Comparison of ENCODE assay signal across 10 mouse cellular contexts in genomic region chr7:116644902-116645650, GRCm38 (mm10).
DNase-seq lines count a peak whose midpoint lies in the region; TF ChIP-seq lines count a peak whose summit lies in the region.
"Had no signal": no experiment of that assay in that cellular context is flagged by ENCODE, and none has a peak within 500 bp of the region (broad histone marks: within the 10 kb centered on the region; RNA-seq: fewer than 3 reads in every experiment).

No protein-coding gene starts in this region.

- peak; percentile 14 to 60 for DNase-seq in heart, adult 18-20 months
- no peak for DNase-seq in heart, postnatal 25 days (ENCODE audit: low spot score)
- peak; percentile 70 for DNase-seq in ES-E14 (ENCODE audit: low read depth, low spot score)
- peak; percentile 35 for DNase-seq in c-Kit-positive CD71-negative TER-119-negative erythroid progenitor cells, embryonic 14.5 days (ENCODE audit: low read depth)
- peak; percentile 5 for DNase-seq in heart, adult 9 months (ENCODE audit: low spot score in 2 of 2)
- DNase-seq in layer of hippocampus, adult 9-11 months, result peak; percentile 37
- DNase-seq in mesoderm, embryonic 11.5 days (ENCODE audit: low read depth, low spot score), result peak; percentile 77
- DNase-seq in testis, postnatal 14 days (ENCODE audit: low spot score), result peak; percentile 12

- H3K4me3 ChIP-seq in ES-E14 (ENCODE audit: insufficient read depth in 1 of 2, low read depth in 1 of 2, low read length in 2 of 2, poor library complexity in 1 of 2, severe bottlenecking in 1 of 2), result no peak overlapping the region
- H3K4me3 ChIP-seq: embryonic facial prominence, embryonic 13.5 days; midbrain, embryonic 12.5 days had no signal

- no peaks in the 10 kb centered on the region for H3K9me3 ChIP-seq in ES-E14 (ENCODE audit: control insufficient read depth, insufficient read depth, low read depth, low read length)
- H3K9me3 ChIP-seq: embryonic facial prominence, embryonic 13.5 days; midbrain, embryonic 12.5 days had no signal

- no peaks in the 10 kb centered on the region for H3K36me3 ChIP-seq in ES-E14 (ENCODE audit: control insufficient read depth, insufficient read depth, low read length, poor library complexity, severe bottlenecking)
- H3K36me3 ChIP-seq: embryonic facial prominence, embryonic 13.5 days; midbrain, embryonic 12.5 days had no signal

- no peak overlapping the region for H3K9ac ChIP-seq in ES-E14 (ENCODE audit: insufficient read depth, low read depth, low read length, poor library complexity, severe bottlenecking)
- H3K9ac ChIP-seq: embryonic facial prominence, embryonic 13.5 days; midbrain, embryonic 12.5 days had no signal

- intact Hi-C loops in heart, postnatal 25 days (cut with DNase I), result loop anchor here (1.0 to 10.0 kb wide), 4 partner anchors 729 to 1457 kb away; no protein-coding TSS in a partner anchor

- in situ Hi-C loops in ES-E14 (cut with MboI; ENCODE audit: low sequenced_read_pairs in 2 of 2, unreplicated experiment in 2 of 2), result no loop called here

- no peaks in the 10 kb centered on the region for H3K4me1 ChIP-seq in ES-E14 (ENCODE audit: control insufficient read depth in 2 of 2, insufficient read depth in 2 of 2, low read length in 2 of 2, poor library complexity in 1 of 2)
- H3K4me1 ChIP-seq: embryonic facial prominence, embryonic 13.5 days; midbrain, embryonic 12.5 days had no signal

- H3K27ac ChIP-seq in ES-E14 (ENCODE audit: insufficient read depth, low read depth, low read length, poor library complexity, severe bottlenecking), result no peak overlapping the region
- H3K27ac ChIP-seq: embryonic facial prominence, embryonic 13.5 days; midbrain, embryonic 12.5 days had no signal

TF ChIP-seq in ES-E14, 5 proteins besides CTCF, POLR2A, EP300 and RAD21:
- TF ChIP-seq CHD2 (IDR thresholded peaks at IDR 0.05; ENCODE audit: low read depth, low read length), result no peak
- TF ChIP-seq ZC3H11A (IDR thresholded peaks at IDR 0.05; ENCODE audit: borderline replicate concordance, low read depth, low read length), result peak; percentile 37; the same call in 1 of the 2 replicates
